Mouse (Mus musculus): ENCODE results near the gene Zfp174. TPM values are rescaled to one million over a fixed set of nuclear protein-coding genes. Genes with fewer than 3 reads are reported as not detected.
"Not testable (repeated sequence)": the region's sequence is repeated elsewhere in the genome, so short reads cannot be mapped to it uniquely, and the experiment has no call there.

Zfp174 gene
- polyA plus RNA-seq (2015; fragmentation: Nextera tagmentation; extraction: Ambion mirVana) = 3.8 and 3.9 TPM in 2 replicates

DNA sequence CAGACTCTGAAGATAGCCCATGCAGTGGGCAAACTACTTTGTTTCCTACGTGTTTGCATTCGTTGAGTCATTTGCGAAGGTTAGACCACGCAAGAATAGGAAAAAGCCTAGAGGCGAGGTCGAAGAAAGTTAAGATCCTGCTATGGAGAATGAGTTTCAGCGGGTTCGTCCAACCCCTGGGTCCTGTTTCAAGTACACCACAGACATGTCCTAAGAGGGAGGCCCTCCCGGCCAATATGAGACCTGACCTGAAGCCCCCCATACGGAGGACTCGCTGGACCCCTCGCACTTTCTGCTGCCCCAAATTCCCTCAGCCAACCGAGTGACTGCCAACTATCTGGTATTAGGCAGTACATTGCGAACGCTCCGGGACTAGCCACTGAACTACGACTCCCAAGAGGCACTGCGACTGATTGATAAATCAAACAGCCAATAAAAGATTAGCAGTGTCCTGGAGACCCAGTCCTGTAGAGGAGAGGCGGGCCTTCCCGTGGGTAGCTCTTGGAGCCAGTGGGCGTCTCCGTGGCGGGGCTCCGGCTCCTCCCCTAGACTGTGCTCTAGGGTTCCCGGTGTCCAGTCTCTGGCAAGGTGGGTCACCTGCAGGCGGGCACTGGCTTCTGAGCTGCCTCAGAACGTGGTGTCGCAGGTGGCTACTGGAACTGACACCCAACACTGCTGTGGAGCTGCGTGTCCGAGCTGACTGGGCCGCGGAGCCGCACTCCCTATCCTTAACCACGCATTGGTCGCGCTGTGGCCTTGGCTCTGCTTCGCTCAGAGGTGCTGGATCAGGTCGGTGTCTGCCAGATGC lies at the start of gene Zfp174:
Gene Zfp174 (plus strand): TSS at position 558 of the 808 bp plus-strand sequence.
- Histone ChIP-seq H3K9ac (ENCODE audit: low read depth, low read length) (peak within 1 kb of the TSS; percentile 76), H3K36me3 (ENCODE audit: control insufficient read depth, insufficient read depth, low read length) (no peaks in the 10 kb centered on the region), H3K4me3 (ENCODE audit: low read depth, low read length) (peak within 1 kb of the TSS; percentile 61), H3K9me3 (replicated peaks; ENCODE audit: control insufficient read depth, low read length, poor library complexity, severe bottlenecking) (no peaks in the 10 kb centered on the region), H3K4me1 (ENCODE audit: control insufficient read depth, insufficient read depth, low read length) (peaks cover 7% of the 10 kb centered on the region), H3K27me3 (ENCODE audit: control insufficient read depth, insufficient read depth, low read depth, low read length) (no peaks in the 10 kb centered on the region), H3K27ac (ENCODE audit: low read length) (peak within 1 kb of the TSS; percentile 65), H3K4me2 (ENCODE audit: low read length) (peak within 1 kb of the TSS; percentile 71)
- peak; percentile 99 for ATAC-seq
- WGBS = 3% methylated on average over 37 of the region's 38 CpGs

DNA sequence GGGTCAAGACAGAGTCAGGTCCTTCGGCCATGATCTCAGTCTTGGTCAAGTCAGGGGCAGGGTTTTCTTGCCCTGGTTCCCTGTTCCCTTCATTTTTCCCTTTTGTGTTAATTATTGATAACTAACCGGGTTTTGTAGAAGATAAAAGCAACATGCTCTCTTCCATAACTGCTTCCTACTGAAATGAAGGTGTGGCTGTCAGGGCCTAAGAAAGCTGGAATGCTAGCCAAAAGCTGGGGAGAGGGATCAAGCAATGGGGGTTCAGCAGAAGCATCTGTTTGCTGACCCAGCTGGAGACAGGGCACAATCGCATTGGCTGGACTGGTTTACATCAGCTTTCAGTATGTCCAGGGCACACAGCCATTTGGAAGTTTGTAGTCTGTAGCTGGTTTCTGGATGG lies 38.9 kb upstream of the Zfp174 start:
- ATAC-seq = no peak
- Histone ChIP-seq H3K27me3 (ENCODE audit: control insufficient read depth, insufficient read depth, low read depth, low read length) (no peaks in the 10 kb centered on the region), H3K9me3 (replicated peaks; ENCODE audit: control insufficient read depth, low read length, poor library complexity, severe bottlenecking) (no peaks in the 10 kb centered on the region), H3K4me3 (ENCODE audit: low read depth, low read length) (no peak overlapping the region), H3K4me1 (ENCODE audit: control insufficient read depth, insufficient read depth, low read length) (no peaks in the 10 kb centered on the region), H3K4me2 (ENCODE audit: low read length) (no peak overlapping the region), H3K27ac (ENCODE audit: low read length) (no peak overlapping the region), H3K36me3 (ENCODE audit: control insufficient read depth, insufficient read depth, low read length) (no peaks in the 10 kb centered on the region), H3K9ac (ENCODE audit: low read depth, low read length) (no peak overlapping the region)
- WGBS = 87% methylated on average over 3 of the region's 3 CpGs

DNA sequence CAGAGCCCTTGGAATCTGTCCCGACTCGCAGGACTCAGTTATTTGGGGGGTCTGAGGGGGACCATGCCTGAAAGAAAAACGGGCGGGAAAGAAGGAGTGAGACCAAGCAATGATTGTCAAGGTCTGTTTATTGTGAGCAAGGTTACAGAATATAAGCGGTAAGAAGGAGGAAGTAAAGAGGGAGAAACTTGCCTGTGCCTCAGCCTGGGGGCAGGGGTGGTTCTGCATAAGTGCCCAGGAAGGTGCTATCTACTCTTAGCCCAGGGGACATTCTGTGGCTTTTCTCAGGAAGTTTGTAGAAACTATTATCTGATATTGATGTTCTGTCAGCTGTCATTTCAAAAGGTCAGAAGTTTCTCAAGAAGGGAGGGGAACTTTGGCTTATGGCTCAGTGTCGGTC lies 32.4 kb upstream of the Zfp174 start:
- not testable (repeated sequence) for H3K4me2 ChIP-seq (ENCODE audit: low read length); H3K4me3 ChIP-seq (ENCODE audit: low read depth, low read length); H3K27ac ChIP-seq (ENCODE audit: low read length); H3K36me3 ChIP-seq (ENCODE audit: control insufficient read depth, insufficient read depth, low read length); ATAC-seq; H3K9ac ChIP-seq (ENCODE audit: low read depth, low read length); H3K4me1 ChIP-seq (ENCODE audit: control insufficient read depth, insufficient read depth, low read length); H3K9me3 ChIP-seq (replicated peaks; ENCODE audit: control insufficient read depth, low read length, poor library complexity, severe bottlenecking); H3K27me3 ChIP-seq (ENCODE audit: control insufficient read depth, insufficient read depth, low read depth, low read length)
- 82% methylated on average over 6 of the region's 6 CpGs for WGBS

- Histone ChIP-seq H3K27me3 (ENCODE audit: control insufficient read depth, insufficient read depth, low read depth, low read length) (no peaks in the 10 kb centered on the region), H3K4me2 (ENCODE audit: low read length) (no peak overlapping the region), H3K36me3 (ENCODE audit: control insufficient read depth, insufficient read depth, low read length) (no peaks in the 10 kb centered on the region), H3K4me1 (ENCODE audit: control insufficient read depth, insufficient read depth, low read length) (no peaks in the 10 kb centered on the region), H3K9ac (ENCODE audit: low read depth, low read length) (no peak overlapping the region), H3K4me3 (ENCODE audit: low read depth, low read length) (no peak overlapping the region), H3K27ac (ENCODE audit: low read length) (no peak overlapping the region), H3K9me3 (replicated peaks; ENCODE audit: control insufficient read depth, low read length, poor library complexity, severe bottlenecking) (no peaks in the 10 kb centered on the region)
- no peak for ATAC-seq
- 95% methylated on average over 2 of the region's 2 CpGs for WGBS
Observed at GRCm38 (mm10) chr16:3820202-3820601, 26.9 kb upstream of the Zfp174 start.

GRCm38 (mm10) chr16:3828021-3828420 lies 19.0 kb upstream of the Zfp174 start:
- H3K4me3 ChIP-seq (ENCODE audit: low read depth, low read length) = no peak overlapping the region
- no peaks in the 10 kb centered on the region; the same call in 1 of the 2 replicates for H3K9me3 ChIP-seq (replicated peaks; ENCODE audit: control insufficient read depth, low read length, poor library complexity, severe bottlenecking)
- no peak overlapping the region for H3K9ac ChIP-seq (ENCODE audit: low read depth, low read length)
- no peak overlapping the region for H3K27ac ChIP-seq (ENCODE audit: low read length)
- ATAC-seq = no peak
- WGBS = 56% methylated on average over 3 of the region's 3 CpGs
- H3K4me1 ChIP-seq (ENCODE audit: control insufficient read depth, insufficient read depth, low read length) = no peaks in the 10 kb centered on the region
- H3K4me2 ChIP-seq (ENCODE audit: low read length) = no peak overlapping the region
- H3K36me3 ChIP-seq (ENCODE audit: control insufficient read depth, insufficient read depth, low read length) = no peaks in the 10 kb centered on the region
- H3K27me3 ChIP-seq (ENCODE audit: control insufficient read depth, insufficient read depth, low read depth, low read length) = no peaks in the 10 kb centered on the region

DNA sequence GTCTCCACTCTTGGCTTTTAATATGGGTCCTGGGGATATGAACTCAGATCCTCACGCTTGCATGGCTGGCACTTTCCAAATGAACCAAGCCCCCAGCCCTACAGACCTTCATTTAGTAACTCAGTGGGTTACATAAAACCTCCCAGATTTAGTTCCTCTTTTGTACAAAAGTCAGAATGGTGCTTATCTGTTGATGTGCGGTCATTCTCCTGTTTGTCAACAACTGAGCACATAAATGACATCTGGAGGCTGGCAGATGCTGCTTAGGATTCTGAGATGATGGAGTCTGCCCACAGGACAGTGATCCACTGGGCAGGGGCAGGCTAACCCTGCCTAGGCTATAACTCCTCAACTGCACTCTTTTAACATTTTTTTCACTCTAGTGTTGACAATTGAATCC lies 17.3 kb upstream of the Zfp174 start:
- no peaks in the 10 kb centered on the region for H3K27me3 ChIP-seq (ENCODE audit: control insufficient read depth, insufficient read depth, low read depth, low read length)
- no peak overlapping the region for H3K27ac ChIP-seq (ENCODE audit: low read length)
- H3K9me3 ChIP-seq (replicated peaks; ENCODE audit: control insufficient read depth, low read length, poor library complexity, severe bottlenecking) = no peaks in the 10 kb centered on the region; the same call in 1 of the 2 replicates
- no peaks in the 10 kb centered on the region for H3K4me1 ChIP-seq (ENCODE audit: control insufficient read depth, insufficient read depth, low read length)
- no peak overlapping the region for H3K4me3 ChIP-seq (ENCODE audit: low read depth, low read length)
- 94% methylated on average over 2 of the region's 2 CpGs for WGBS
- no peak overlapping the region for H3K9ac ChIP-seq (ENCODE audit: low read depth, low read length)
- ATAC-seq = no peak
- no peaks in the 10 kb centered on the region for H3K36me3 ChIP-seq (ENCODE audit: control insufficient read depth, insufficient read depth, low read length)
- H3K4me2 ChIP-seq (ENCODE audit: low read length) = no peak overlapping the region

- H3K27ac ChIP-seq (ENCODE audit: low read length) = no peak within 1 kb of the TSS
- no peaks in the 10 kb centered on the region for H3K36me3 ChIP-seq (ENCODE audit: control insufficient read depth, insufficient read depth, low read length)
- no peaks in the 10 kb centered on the region; the same call in 1 of the 2 replicates for H3K9me3 ChIP-seq (replicated peaks; ENCODE audit: control insufficient read depth, low read length, poor library complexity, severe bottlenecking)
- H3K27me3 ChIP-seq (ENCODE audit: control insufficient read depth, insufficient read depth, low read depth, low read length) = no peaks in the 10 kb centered on the region
- no peak within 1 kb of the TSS for H3K4me3 ChIP-seq (ENCODE audit: low read depth, low read length)
- no peak within 1 kb of the TSS for H3K4me2 ChIP-seq (ENCODE audit: low read length)
- no peak within 1 kb of the TSS for H3K9ac ChIP-seq (ENCODE audit: low read depth, low read length)
- no peak for ATAC-seq
- H3K4me1 ChIP-seq (ENCODE audit: control insufficient read depth, insufficient read depth, low read length) = no peaks in the 10 kb centered on the region
Observed at GRCm38 (mm10) chr16:3830588-3831109, 16.4 kb upstream of the Zfp174 start, which contains the start of gene Olfr15. TSS of gene Olfr15 (plus strand) at chr16:3830878.

DNA sequence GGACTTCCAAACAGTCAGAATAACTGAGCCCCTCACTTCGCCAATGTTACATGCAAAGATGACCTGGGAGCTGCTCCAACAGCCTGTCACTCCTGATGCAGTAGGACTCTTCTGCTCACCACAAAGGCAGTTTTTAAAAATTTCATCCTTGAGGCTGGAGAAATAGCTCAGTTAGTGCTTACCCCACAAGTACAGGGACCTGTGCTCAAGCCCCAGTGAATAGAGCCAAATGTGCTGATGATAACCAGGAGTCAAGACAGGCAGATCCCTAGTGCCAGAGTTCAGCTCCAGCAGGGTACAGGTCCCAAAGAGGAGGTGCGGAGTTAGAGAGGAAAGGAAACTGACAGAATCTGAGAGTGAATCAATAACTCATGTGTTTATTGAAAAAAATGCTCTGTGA lies 11.6 kb upstream of the Zfp174 start:
- H3K27me3 ChIP-seq (ENCODE audit: control insufficient read depth, insufficient read depth, low read depth, low read length) = no peaks in the 10 kb centered on the region; the same call in 1 of the 2 replicates
- no peak for ATAC-seq
- WGBS = 80% methylated on average over 2 of the region's 2 CpGs
- H3K27ac ChIP-seq (ENCODE audit: low read length) = no peak overlapping the region
- no peaks in the 10 kb centered on the region for H3K9me3 ChIP-seq (replicated peaks; ENCODE audit: control insufficient read depth, low read length, poor library complexity, severe bottlenecking)
- no peak overlapping the region for H3K4me2 ChIP-seq (ENCODE audit: low read length)
- no peak overlapping the region for H3K9ac ChIP-seq (ENCODE audit: low read depth, low read length)
- H3K4me3 ChIP-seq (ENCODE audit: low read depth, low read length) = no peak overlapping the region
- H3K36me3 ChIP-seq (ENCODE audit: control insufficient read depth, insufficient read depth, low read length) = no peaks in the 10 kb centered on the region
- H3K4me1 ChIP-seq (ENCODE audit: control insufficient read depth, insufficient read depth, low read length) = no peaks in the 10 kb centered on the region

DNA sequence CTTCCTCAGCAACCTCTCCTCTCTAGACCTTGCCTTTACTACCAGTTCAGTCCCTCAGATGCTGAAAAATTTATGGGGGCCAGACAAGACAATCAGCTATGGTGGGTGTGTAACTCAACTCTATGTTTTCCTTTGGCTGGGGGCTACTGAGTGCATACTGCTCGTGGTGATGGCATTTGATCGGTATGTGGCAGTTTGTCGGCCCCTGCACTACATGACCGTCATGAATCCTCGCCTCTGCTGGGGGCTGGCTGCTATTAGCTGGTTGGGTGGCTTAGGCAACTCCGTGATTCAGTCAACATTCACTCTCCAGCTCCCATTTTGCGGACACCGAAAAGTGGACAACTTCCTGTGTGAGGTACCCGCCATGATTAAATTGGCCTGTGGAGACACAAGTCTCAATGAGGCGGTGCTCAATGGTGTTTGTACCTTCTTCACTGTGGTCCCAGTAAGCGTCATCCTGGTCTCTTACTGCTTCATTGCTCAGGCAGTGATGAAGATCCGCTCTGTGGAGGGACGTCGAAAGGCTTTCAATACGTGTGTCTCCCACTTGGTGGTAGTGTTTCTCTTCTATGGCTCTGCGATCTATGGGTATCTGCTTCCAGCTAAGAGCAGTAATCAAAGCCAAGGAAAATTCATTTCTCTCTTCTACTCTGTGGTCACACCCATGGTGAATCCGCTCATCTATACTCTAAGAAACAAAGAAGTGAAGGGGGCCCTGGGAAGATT lies 7.7 kb upstream of the Zfp174 start:
- Histone ChIP-seq H3K4me3 (ENCODE audit: low read depth, low read length) (no peak overlapping the region), H3K4me1 (ENCODE audit: control insufficient read depth, insufficient read depth, low read length) (no peaks in the 10 kb centered on the region), H3K4me2 (ENCODE audit: low read length) (no peak overlapping the region), H3K36me3 (ENCODE audit: control insufficient read depth, insufficient read depth, low read length) (no peaks in the 10 kb centered on the region), H3K27ac (ENCODE audit: low read length) (no peak overlapping the region), H3K9ac (ENCODE audit: low read depth, low read length) (no peak overlapping the region), H3K27me3 (ENCODE audit: control insufficient read depth, insufficient read depth, low read depth, low read length) (no peaks in the 10 kb centered on the region; the same call in 1 of the 2 replicates), H3K9me3 (replicated peaks; ENCODE audit: control insufficient read depth, low read length, poor library complexity, severe bottlenecking) (no peaks in the 10 kb centered on the region)
- 66% methylated on average over 17 of the region's 17 CpGs for WGBS
- no peak for ATAC-seq

Measured in midbrain, embryonic 16.5 days (tissue).